Mouse (Mus musculus) cerebellum, postnatal 14 days (tissue): ENCODE results near the gene Olfr1412.
A peak's percentile ranks its signal among the peaks of the same experiment; 100 is the strongest.

Experiments used
- DNase-seq, 2 experiments: peaks; one replicate each; pipeline ENCODE4 v3.0.0; 2021; ENCODE audit warnings: mixed read lengths in 2 of 2

Gene Olfr1412

DNA sequence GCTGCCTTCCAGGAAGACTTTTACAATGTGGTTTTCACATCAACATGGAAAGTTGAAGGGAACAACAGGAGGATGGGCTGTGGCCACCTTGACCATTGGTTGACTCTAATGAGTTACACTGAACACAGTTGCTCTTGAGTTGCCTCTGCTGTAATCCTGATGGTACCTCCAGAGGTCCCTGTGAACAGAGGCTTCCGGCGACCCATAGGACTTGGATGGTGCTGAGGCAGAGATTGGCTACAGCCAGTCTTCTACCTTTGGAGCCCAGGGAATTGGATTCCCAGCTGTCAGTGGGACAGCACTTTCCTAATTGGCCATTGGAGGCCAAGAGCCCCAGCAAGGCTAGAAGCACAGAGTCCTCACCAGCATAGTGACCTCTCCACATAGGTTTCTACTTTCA is at the start of gene Olfr1412:
Gene Olfr1412 (plus strand): TSS at position 301 of the 400 bp plus-strand sequence.
- DNase-seq = no peak

DNA sequence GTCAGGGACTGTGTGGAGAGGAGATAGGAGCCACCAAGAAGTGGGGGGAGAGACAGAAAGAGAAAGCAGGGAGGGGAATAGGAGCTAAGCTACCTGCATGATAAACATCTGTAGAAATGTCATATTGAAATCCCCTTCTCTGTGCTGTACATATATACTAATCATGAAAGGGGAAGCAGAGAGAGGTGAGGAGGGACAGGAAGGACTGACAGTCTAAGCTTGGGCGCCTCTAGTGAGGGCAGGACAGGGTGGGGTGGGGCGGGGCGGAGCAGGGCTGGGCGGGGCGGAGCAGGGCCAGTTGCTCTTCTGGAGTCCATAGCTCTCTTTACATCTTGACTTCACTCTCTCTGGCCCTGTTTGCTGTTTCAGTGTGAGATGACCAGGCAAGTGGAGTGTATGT is 48.6 kb upstream of the Olfr1412 start:
- no peak for DNase-seq

DNA sequence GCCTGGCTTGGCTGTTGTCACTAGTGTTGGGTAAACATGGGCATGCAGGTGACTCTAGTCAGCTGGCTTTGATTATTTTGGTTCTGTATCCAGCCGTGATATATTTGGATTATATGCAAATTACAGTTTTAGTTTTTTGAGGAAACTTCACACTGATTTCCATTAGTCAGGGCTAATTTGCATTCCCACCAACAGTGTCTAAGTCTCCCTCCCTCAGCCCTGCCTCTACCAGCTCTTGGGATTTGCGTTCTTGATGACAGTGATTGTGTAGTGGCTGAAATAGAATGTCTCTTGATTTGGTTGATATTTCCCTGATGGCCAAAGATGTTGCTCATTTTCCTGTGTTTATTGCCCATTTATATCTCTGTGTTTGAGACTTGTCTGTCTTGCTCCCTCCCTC is 46.5 kb upstream of the Olfr1412 start:
- no peak for DNase-seq

DNA sequence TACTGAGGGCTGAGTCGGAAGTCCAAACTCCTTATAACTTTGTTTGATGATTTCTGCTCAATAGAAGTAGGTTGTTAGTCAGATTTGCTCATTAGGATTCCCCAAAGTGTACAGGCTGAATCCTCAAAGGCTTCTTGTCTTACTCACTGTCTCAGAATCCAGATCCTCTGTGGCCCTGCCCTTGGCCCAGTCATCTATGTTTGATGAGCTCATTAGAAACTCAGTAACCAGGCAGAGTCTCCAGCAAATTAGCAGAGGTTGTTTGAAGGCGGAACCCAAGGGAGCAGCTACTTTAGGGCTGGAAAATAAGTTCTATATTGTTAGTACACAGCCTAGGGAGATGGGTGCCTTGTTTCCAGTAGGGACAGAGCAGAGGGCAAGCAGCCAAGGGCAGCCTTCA is 39.6 kb upstream of the Olfr1412 start:
- DNase-seq = no peak

DNA sequence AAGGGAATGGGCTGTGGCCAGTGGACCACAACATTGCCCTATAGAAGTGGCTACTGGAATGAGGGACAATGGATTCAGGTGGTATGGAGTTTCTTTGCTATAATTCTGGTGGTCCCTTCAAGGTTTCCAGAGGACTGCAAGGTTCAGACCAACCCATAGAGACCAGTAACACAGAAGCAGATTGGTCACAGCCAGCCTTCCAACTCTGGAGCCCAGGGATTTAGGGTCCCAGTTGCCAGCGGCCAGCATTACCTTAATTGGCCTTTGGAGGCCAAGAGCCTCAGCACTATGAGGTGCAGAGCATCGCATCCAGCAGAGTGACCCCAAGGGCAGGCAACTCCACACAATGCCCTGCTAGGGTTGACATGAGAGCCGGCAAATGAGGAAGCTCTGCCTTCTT is 14.6 kb upstream of the Olfr1412 start, which contains the start of gene Olfr1413:
Gene Olfr1413 (plus strand): TSS at position 301 of the 400 bp plus-strand sequence.
- DNase-seq = no peak

DNA sequence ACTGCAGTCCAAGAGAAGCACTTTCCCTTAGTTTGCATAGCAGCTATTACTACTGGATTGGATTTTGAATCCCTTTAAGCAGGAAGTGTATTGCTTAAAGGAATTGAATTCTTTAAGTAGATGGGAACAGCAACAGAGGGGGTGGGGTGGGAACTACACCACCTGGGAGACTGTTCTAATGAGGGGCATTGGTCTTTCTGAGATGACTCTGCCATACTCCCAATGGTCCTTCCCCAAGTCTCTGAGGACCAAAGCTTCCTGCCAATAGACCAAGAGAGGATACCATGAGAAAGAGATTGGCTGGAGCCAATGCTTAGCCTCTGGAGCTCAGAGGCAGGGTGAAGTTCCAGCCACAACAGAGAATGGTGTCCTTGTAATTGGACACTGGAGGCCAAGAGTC is 8.5 kb downstream of the Olfr1412 start, which contains the start of gene Olfr1411:
Gene Olfr1411 (plus strand): TSS at position 301 of the 400 bp plus-strand sequence.
- DNase-seq = no peak

DNA sequence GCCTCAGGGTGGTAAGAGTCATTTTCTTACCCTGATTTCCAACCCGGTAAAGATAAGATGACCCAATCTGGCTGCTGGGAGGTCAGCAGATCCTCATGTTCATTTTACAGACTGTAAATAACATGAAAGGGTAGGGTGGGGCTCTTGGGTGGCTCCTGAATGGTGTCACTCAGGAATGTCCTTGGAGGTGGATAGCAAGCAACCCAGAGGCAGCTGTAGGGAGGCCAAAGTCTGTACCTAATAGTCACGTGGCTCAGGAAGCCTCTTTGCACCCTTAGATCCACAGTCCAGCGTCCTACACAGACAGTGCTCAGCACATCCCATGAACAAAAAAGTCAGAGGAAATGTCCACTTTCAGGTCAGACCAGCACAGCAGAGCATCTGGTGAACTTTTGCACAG is 10.4 kb downstream of the Olfr1412 start:
- no peak for DNase-seq

DNA sequence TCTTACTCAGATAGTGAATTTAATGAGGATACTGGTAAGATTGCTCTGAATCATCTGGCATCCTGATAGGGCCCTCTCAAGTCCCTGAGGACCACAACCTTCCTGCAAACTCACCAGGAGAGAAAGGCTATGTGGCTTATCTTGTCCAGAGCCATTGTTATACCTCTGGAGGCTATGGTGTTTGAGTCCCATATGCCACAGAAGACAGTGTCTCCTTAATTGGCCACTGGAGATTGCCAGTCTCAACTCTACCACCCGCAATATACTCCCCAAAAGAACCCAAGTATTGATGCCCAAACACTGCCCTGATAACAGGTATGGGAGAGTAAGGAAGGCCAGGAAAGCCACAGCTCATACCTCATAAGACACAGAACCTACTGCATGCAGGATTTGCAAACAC is 19.9 kb downstream of the Olfr1412 start, which contains the start of gene Olfr1410:
Gene Olfr1410 (plus strand): TSS at position 301 of the 400 bp plus-strand sequence.
- no peak for DNase-seq

DNA sequence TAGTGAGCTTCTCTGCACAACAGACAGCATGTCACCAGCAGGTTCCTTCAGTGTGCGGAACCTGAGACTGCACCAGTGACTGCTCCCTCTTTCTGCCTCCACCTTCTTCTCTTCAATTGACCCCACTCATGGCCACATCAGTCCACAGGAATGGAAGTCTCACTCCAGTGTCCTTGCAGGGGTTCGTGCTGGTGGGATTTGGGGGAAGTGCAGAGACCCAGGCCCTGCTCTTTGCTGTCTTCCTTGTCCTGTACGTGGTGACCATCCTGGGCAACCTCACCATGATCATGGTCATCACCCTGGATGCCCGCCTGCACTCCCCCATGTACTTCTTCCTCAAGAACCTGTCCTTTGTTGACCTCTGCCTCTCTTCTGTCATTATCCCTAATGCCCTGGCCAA is 22.1 kb downstream of the Olfr1412 start:
- no peak for DNase-seq

DNA sequence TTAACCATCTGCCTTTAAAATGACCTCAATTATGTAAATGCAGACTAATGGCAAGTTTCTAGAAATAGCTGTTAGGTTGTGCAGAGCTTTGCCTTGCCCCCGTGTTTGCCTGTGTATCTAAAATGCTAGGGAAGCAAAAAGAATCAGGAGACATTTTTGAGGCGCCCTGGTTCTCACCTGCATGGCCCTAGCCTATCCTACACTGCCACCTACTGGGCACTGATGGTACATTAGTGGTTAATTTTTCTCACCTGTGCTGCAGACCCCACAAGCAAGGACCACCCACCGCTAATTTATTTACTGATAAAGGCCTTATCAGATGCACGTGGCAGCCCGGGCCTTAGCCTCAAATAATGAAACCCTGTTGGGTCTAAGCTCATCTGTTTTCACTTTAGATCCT is 25.4 kb downstream of the Olfr1412 start:
- DNase-seq = peak; percentile 87 to 89

DNA sequence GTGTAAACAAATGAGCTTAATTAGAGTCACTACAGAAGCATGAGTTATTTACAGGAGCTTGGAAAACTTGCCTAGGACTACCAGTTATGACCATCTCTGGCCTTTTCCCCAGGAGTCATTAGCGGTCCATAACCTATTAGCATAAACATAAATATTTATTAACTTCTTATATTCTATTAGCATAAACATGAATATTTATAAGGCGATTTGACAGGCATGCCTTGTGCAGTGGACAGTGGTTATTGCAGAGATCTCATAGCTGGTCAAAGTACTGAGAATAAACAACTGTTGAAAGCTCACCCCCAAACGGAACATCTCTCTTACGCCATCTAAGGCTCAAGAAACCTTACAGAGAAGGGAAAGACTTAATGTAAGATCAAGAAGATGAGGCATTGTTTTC is 27.6 kb downstream of the Olfr1412 start:
- no peak for DNase-seq

DNA sequence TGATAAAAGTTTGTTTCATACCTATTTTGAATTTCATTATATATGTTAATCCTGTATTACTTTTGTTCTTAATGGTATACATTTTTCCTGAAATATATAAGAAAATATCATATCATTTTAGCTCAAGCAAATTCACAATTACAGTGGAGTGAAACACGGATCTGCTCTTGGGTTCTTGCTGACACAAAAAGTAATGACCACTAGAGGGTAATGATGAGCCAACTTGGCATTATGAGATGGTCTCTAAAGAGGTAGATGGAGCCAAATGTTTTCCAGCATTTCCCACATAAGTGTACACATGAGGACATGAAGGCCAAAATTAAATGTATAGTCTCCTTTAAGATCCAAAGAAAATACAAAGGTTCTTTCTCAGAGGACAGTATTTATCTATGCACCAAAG is 28.9 kb downstream of the Olfr1412 start:
- DNase-seq = peak; percentile 30 to 50

DNA sequence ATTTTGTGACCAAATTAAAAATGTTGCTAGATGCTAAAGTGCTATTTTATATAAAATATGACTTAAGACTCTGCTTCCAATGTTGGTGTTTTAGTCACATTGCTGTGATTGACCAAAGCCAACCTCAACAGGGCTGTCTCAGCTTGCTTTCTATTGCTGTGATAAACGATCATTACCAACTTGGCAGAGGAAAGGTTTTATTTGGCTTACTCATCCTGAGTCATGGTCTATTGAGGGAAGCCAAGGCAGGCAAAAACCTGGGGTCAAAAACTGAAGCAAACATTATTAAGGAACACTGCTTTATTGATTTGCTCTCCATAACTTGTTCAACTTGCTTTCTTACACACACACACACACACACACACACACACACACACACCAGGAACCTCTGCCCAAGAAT is 30.5 kb downstream of the Olfr1412 start:
- DNase-seq = no peak

DNA sequence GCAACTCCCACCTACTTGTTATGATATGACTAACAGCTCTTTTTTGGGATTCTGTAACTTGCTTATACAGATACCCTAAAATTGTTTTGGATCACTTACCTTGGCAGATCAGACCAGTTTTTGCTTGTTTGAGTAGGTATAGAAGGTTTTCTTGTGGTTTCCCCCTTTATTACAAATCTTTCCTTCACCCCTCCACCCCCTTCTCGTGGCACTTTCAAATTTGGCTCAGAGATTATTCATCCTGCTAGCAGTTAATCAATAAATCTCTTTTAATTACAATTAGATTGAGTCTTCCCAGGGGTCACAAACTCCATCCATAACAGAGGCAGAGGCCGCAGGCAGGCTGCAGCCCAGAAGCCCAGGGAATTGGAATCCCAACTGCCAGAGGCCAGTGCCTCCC is 31.9 kb downstream of the Olfr1412 start, which contains the start of gene Olfr12:
Gene Olfr12 (plus strand): TSS at position 301 of the 400 bp plus-strand sequence.
- DNase-seq = no peak

DNA sequence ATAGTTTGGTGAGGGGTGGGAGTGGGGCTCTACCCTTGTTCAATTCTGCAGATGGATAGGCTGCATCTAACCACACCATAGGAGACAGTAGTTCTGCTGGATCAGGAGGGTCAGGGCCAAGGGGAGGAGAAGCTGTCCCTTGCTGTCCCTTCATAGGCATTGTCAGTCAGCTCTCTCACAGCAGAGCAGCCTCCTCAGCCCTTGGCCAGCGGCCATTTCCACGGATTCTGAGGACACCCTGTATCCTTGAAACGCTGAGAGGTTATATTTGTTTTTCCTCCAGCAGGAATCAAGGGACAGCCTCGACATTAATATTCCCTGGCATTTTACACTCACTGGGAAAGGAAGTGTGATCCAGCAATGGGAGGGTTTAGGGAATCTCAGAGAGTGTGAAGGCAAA is 32.8 kb downstream of the Olfr1412 start:
- no peak for DNase-seq

DNA sequence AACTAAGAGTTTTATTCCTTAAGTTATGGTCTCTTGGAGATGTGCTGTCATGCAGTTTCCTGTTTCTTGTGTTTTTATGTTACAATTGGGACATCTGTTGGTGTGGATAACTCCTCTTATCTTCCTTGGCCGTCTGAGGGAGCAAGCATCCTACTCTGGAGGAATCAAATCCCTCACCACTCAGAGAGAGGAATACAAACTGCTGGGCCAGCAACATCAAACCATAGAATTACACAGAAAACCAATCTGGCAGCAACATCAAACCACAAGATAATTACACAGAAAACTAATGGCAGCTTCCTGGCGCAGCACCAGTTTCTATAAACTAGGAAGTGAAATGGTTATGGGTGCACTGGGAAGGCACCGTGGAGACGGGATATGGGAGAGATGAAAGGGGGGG is 42.6 kb downstream of the Olfr1412 start:
- DNase-seq = no peak

DNA sequence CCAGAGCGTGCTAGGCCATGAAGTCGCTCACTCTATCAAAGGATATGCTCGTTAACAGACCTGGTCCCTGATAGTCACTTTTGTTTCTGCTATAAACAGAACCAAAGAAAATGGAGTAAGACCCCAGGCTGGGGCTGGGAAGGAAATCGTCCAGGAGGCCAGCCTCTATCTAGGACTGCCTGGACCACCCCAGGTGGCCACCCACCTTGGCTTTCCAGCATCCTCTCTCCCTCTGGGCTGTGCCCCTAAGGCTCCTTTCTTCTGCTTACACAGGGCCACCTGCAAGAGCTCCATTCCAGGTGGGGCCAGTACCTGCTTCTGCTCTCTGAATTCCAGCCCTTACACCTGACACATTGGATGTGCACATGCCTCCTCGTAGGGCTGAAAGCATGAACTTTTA is 46.6 kb downstream of the Olfr1412 start:
- no peak for DNase-seq

DNA sequence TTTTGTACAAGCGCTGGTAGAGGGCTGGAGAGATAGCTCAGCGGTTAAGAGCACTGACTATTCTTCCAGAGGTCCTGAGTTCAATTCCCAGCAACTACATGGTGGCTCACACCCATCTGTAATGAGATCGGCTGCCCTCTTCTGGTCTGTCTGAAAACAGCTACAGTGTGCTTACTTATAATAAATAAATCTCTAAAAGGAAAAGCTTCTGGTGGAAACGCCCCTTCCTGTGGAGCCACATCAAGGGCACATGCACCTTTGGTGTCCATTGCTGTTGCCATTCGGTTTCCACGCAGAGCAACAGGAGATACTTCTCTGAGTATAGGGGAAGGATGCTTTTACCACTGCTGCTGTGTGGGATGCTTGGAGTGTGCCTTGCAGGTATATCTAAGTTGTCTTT is 47.4 kb downstream of the Olfr1412 start:
- DNase-seq = no peak

DNA sequence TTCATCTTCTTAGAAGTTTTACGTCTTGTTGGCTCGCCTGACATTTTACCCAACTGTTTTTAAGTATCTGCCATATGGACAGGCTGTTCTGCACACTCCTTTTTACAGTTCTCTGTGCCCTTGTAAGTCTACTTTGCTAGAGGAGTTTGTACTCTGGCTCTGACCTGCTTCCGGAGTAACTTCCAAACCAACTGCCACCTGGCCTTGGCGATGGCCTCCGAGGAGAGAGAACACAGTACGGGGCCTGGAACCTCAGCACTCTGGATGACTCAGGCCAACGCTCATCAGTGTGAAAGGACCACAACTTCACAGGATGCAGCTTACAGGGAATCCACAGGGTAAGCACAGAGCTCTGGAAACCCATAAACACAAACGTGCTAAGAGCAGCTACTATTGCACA is 48.1 kb downstream of the Olfr1412 start:
- DNase-seq = no peak

DNA sequence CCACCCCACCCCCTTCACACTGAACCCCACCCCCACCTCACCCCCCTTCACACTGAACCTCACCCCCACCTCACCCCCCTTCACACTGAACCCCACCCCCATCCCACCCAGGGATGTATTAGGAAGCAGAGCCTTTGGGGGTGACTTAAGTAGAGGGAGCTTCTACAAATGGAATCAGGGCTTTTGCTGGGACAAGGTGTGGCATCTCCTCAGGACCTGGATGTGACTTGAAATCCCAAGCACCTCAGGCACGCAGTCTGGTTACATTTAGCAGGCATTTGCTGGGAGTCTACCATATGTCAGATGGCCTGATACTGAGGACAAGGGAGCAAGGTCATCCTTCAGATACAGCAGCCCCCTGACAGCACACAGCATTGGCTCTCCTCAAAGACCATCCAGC is 49.0 kb downstream of the Olfr1412 start:
- DNase-seq = no peak

DNA sequence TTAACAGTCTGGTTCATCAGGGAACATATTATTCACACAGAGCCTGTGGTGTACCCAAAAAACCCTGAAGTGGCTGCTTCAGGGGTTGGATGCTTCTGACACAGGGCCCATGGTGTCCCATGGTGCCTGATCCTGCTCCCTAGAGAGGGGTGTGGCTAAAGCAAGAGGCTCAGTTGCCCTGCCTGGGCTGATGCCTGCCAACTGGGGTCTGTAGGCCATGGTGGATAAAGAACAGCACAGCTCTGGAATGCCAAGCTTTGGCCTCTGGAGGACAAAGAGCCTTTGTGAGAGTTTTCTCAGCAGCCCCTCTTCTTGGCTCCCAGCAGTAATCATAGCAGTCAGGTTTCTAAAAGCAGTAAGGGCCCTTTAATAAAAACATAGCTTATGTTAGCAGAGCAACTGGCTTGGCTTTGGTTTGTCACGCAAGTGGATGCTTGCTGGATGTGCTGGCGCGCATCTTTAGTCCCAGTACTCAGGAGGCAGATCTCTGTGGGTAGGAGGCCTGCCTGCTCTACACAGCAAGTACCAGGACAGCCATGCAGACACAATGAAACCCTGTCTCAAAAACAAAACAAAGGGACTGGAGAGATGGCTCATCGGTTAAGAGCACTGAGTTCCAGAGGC is 49.5 kb downstream of the Olfr1412 start:
- DNase-seq = no peak

DNA sequence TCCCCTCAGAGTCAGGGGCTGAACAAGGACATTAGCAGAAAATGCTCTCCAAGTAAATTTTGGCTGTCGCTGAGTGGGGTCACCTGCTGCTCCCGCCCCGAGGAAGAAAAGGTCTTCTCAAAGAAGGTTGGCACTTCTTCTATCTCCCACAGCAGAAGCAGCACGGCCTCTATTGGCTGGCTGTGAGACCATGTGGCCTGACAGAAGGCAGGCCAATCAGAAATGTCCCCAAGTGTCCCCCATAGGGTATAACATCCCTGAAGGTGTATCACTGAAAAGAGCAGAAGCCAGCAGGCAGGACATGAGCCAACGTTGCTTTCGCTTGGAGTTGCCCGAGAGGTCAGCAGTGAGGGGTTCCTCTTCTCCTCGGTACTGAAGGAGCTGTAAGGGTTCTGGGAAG is 50.4 kb downstream of the Olfr1412 start:
- DNase-seq = no peak

DNA sequence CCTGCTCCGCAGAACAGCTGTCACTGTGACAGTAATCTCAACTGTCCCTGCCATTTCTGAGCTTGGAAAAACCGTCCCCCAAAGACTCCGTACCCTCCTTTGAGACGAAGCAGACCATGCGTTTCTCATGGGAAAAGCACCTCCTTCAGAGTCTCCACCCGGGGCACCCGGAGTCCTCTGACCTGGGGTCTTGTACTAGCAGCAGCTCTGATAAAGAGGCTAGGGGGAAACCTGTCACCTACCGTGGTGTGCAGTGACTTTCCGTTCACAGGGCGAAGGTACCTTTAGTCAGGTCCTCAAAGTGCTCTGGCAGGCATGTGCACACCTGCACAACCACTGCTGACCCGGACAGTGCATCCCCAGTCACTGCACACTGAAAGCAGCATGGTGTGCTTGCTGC is 51.1 kb downstream of the Olfr1412 start:
- no peak for DNase-seq

DNA sequence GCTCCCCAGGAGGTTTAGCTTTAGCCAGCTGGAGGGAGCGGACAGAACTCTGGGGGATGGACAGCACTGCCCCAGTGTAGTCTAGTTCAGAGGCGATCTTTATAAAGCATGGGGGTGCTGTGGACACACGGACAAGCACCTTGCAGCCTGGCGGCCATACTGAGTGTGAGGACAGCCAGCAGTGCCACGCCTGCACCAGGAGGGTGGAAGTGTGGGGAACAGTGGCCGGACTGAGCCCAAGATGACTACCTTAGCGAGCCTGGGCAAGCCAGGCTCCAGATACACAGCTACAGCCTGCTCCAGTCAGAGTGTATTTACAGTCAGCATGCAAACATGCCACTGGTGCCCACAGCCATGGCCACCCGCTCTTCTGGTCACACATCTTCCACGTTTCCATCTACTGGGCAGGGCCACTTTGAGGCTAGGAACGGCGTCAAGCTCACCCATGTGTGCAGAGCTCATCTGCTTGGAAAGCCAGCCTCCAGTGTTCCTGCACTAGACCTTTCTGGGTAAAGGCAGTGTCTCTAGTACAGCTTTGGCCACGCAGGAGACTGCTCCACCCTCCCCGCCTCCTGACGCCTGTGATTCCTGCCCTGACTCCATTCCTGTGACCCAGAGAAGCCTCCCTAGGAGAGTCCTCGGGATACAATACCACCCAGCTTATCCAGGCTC is 52.1 kb downstream of the Olfr1412 start:
- no peak for DNase-seq

DNA sequence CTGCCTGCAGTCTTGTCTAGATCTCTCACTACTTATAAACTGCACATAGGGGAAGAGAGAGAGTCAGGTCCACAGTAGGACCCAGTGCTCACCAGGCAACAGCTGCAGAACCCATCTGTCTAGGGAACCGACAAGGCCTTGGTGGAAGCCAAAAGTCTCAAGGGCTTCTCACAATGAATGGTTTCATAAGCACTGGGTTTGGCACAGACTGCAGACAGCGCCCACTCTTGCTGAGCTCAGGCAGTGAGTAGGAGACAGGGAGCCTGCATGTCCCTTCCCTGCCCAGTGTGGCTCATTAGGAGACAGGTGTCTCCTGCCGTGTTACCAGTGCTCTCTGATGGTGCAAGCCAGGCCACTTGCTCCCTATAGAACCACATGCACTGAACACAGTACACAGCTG is 52.6 kb downstream of the Olfr1412 start:
- DNase-seq = no peak
